8 mouse cellular contexts compared by ENCODE assay signal in genomic region chr5:117388877-117389276, GRCm38 (mm10). TPM values are rescaled to one million over a fixed set of nuclear protein-coding genes. Genes with fewer than 3 reads are reported as not detected.
DNase-seq lines count a peak whose midpoint lies in the region; ATAC-seq lines count a peak whose summit lies in the region.

Gene Rfc5, minus strand, starts transcription at chr5:117389047.

- DNase-seq in CD4-positive, CD25-positive, alpha-beta regulatory T cell, adult 2 months (ENCODE audit: low read depth, low spot score): peak; percentile 96
- peak; percentile 78 for DNase-seq in fibroblast of lung, adult 2 months (ENCODE audit: low read depth)
- peak; percentile 98 for DNase-seq in kidney, postnatal 14 days
- DNase-seq in liver, embryonic 13.5 days: peak; percentile 93
- peak; percentile 98 for DNase-seq in neural tube, embryonic 10.5 days (ENCODE audit: extremely low spot score, low spot score)

- H3K27me3 ChIP-seq in heart, embryonic 14.5 days (ENCODE audit: control insufficient read depth, insufficient read depth, low read length): no peaks in the 10 kb centered on the region
- H3K27me3 ChIP-seq in liver, embryonic 13.5 days: no peaks in the 10 kb centered on the region
- H3K27me3 ChIP-seq in stomach, embryonic 16.5 days (ENCODE audit: control insufficient read depth, insufficient read depth, low read length): no peaks in the 10 kb centered on the region

- peak; percentile 94 for ATAC-seq in heart, embryonic 14.5 days (ENCODE audit: insufficient number of reproducible peaks, insufficient read depth, low FRiP score, low read depth)
- ATAC-seq in liver, embryonic 13.5 days (ENCODE audit: low read depth): peak; percentile 94
- ATAC-seq in stomach, embryonic 16.5 days (ENCODE audit: insufficient read depth, low FRiP score): peak; percentile 97

- H3K36me3 ChIP-seq in heart, embryonic 14.5 days (ENCODE audit: control insufficient read depth, insufficient read depth, low read length): peaks cover 23% of the 10 kb centered on the region
- peaks cover 28% of the 10 kb centered on the region for H3K36me3 ChIP-seq in liver, embryonic 13.5 days
- no peaks in the 10 kb centered on the region; the same call in 1 of the 2 replicates for H3K36me3 ChIP-seq in stomach, embryonic 16.5 days (ENCODE audit: control insufficient read depth, insufficient read depth, low read length)

- H3K9ac ChIP-seq in heart, embryonic 14.5 days (ENCODE audit: low read length): peak within 1 kb of the TSS; percentile 80
- H3K9ac ChIP-seq in liver, embryonic 13.5 days: peak within 1 kb of the TSS; percentile 90
- peak within 1 kb of the TSS; percentile 87 for H3K9ac ChIP-seq in stomach, embryonic 16.5 days (ENCODE audit: low read length)

- H3K9me3 ChIP-seq in heart, embryonic 14.5 days (ENCODE audit: control insufficient read depth, low read length): peaks cover 10% of the 10 kb centered on the region; the same call in 1 of the 2 replicates
- peaks cover 14% of the 10 kb centered on the region; the same call in 1 of the 2 replicates for H3K9me3 ChIP-seq in liver, embryonic 13.5 days (replicated peaks)
- no peaks in the 10 kb centered on the region; the same call in 1 of the 2 replicates for H3K9me3 ChIP-seq in stomach, embryonic 16.5 days (replicated peaks; ENCODE audit: control insufficient read depth, low read length)

- peak within 1 kb of the TSS; percentile 77 for H3K4me2 ChIP-seq in heart, embryonic 14.5 days (ENCODE audit: low read length)
- H3K4me2 ChIP-seq in liver, embryonic 13.5 days: peak within 1 kb of the TSS; percentile 80
- peak within 1 kb of the TSS; percentile 71 for H3K4me2 ChIP-seq in stomach, embryonic 16.5 days (ENCODE audit: low read depth, low read length)

- H3K4me1 ChIP-seq in brown adipose tissue, adult 24 weeks (ENCODE audit: control insufficient read depth, insufficient read depth, insufficient read length, low read length): no peaks in the 10 kb centered on the region
- peaks cover 6 to 11% of the 10 kb centered on the region in 2 experiments; a peak in 2 of 4 replicates for H3K4me1 ChIP-seq in heart, embryonic 14.5 days (ENCODE audit: control insufficient read depth in 2 of 2, insufficient read depth in 2 of 2, low read length in 2 of 2)
- peaks cover 24% of the 10 kb centered on the region for H3K4me1 ChIP-seq in liver, embryonic 13.5 days (replicated peaks)
- peaks cover 9% of the 10 kb centered on the region for H3K4me1 ChIP-seq in stomach, embryonic 16.5 days (ENCODE audit: control insufficient read depth, insufficient read depth, low read length)

- whole genome bisulfite sequencing in heart, embryonic 14.5 days: 1% methylated on average over 44 of the region's 44 CpGs
- under 1% methylated on average over 37 of the region's 44 CpGs for WGBS in liver, embryonic 13.5 days (ENCODE audit: insufficient replicate concordance)
- 1% methylated on average over 37 of the region's 44 CpGs for WGBS in stomach, embryonic 16.5 days

- H3K27ac ChIP-seq in brown adipose tissue, adult 24 weeks (replicated peaks; ENCODE audit: low read depth, low read length): no peak within 1 kb of the TSS
- H3K27ac ChIP-seq in heart, embryonic 14.5 days (replicated peaks in 1 of 2; ENCODE audit: control insufficient read depth in 1 of 2, insufficient read depth in 1 of 2, low read depth in 2 of 2, low read length in 2 of 2): peak within 1 kb of the TSS in 1 of 2 experiments; percentile 44; a peak in 3 of 4 replicates
- peak within 1 kb of the TSS; percentile 74 for H3K27ac ChIP-seq in liver, embryonic 13.5 days
- H3K27ac ChIP-seq in stomach, embryonic 16.5 days (ENCODE audit: low read length): peak within 1 kb of the TSS; percentile 40

- peak within 1 kb of the TSS; percentile 65 for H3K4me3 ChIP-seq in brown adipose tissue, adult 24 weeks (ENCODE audit: insufficient read depth, low read depth, low read length)
- peak within 1 kb of the TSS; percentile 68 to 76 for H3K4me3 ChIP-seq in heart, embryonic 14.5 days (ENCODE audit: control insufficient read depth in 1 of 2, insufficient read depth in 1 of 2, low read depth in 1 of 2, low read length in 2 of 2)
- H3K4me3 ChIP-seq in liver, embryonic 13.5 days (replicated peaks): peak within 1 kb of the TSS; percentile 76
- H3K4me3 ChIP-seq in stomach, embryonic 16.5 days (replicated peaks; ENCODE audit: low read length): peak within 1 kb of the TSS; percentile 70

RNA-seq across cellular contexts. Expression of gene Rfc5, which starts in this region (rescaled TPM):
- polyA plus RNA-seq in brown adipose tissue, adult 24 weeks (2012; ENCODE audit: insufficient read depth, insufficient read length, missing spikeins): 2.4 and 2.9 TPM in 2 replicates
- polyA plus RNA-seq in heart, embryonic 14.5 days (2014; fragmentation: Nextera tagmentation; extraction: Ambion mirVana): 53.9 and 54.5 TPM in 2 replicates
- 69.9 and 71.9 TPM in 2 replicates for polyA plus RNA-seq in liver, embryonic 13.5 days (2015; fragmentation: Nextera tagmentation; extraction: Ambion mirVana)
- polyA plus RNA-seq in stomach, embryonic 16.5 days (2015; fragmentation: Nextera tagmentation; extraction: Ambion mirVana): 75.9 and 88.6 TPM in 2 replicates

Comparison
In these comparisons a context has a peak if more than half of its experiments do, and no peak if none do; other contexts are left out.
1. RNA of gene Rfc5 (polyA plus RNA-seq): 75.9 to 88.6 TPM in stomach, embryonic 16.5 days, 69.9 to 71.9 TPM in liver, embryonic 13.5 days and 53.9 to 54.5 TPM in heart, embryonic 14.5 days; 2.4 to 2.9 TPM in brown adipose tissue, adult 24 weeks; every median in the first group is over 10 times any median in the second.
2. Peak in every context shown above with its lines, with median percentiles within 50 percentile points of each other: DNase-seq, H3K4me3 ChIP-seq, ATAC-seq, H3K4me2 ChIP-seq and H3K9ac ChIP-seq.